ENCODE assay signal across 21 mouse cellular contexts in genomic region chr17:80151353-80151752, GRCm38 (mm10). TPM values are rescaled to one million over a fixed set of nuclear protein-coding genes. Genes with fewer than 3 reads are reported as not detected.
A peak's percentile ranks its signal among the peaks of the same experiment; 100 is the strongest.
DNase-seq lines count a peak whose midpoint lies in the region; ATAC-seq lines count a peak whose summit lies in the region.
"Had no signal": no experiment of that assay in that cellular context is flagged by ENCODE, and none has a peak within 500 bp of the region (broad histone marks: within the 10 kb centered on the region; RNA-seq: fewer than 3 reads in every experiment).

No protein-coding gene starts in this region.

- WGBS in liver, embryonic 16.5 days (ENCODE audit: insufficient replicate concordance) = 45% methylated on average over 5 of the region's 5 CpGs
- 39% methylated on average over 5 of the region's 5 CpGs for WGBS in liver, embryonic 11.5 days
- WGBS in embryonic facial prominence, embryonic 11.5 days = 26% methylated on average over 5 of the region's 5 CpGs
- WGBS in stomach, embryonic 16.5 days = 31% methylated on average over 5 of the region's 5 CpGs
- 19% methylated on average over 5 of the region's 5 CpGs for WGBS in midbrain, embryonic 10.5 days

- H3K27ac ChIP-seq in liver, embryonic 16.5 days (ENCODE audit: low read length) = no peak overlapping the region
- no peak overlapping the region for H3K27ac ChIP-seq in liver, embryonic 11.5 days (ENCODE audit: low read depth, low read length)
- no peak overlapping the region for H3K27ac ChIP-seq in embryonic facial prominence, embryonic 11.5 days (replicated peaks; ENCODE audit: low read depth, low read length)
- H3K27ac ChIP-seq in stomach, embryonic 16.5 days (ENCODE audit: low read length) = peak overlapping the region; percentile 76
- no peak overlapping the region for H3K27ac ChIP-seq in midbrain, embryonic 10.5 days (replicated peaks)
- H3K27ac ChIP-seq: hindbrain, embryonic 12.5 days; limb, embryonic 12.5 days; liver, embryonic 13.5 days; lung, embryonic 15.5 days had no signal

- ATAC-seq in liver, embryonic 16.5 days (ENCODE audit: low read depth) = peak; percentile 24; the same call in 1 of the 2 replicates
- ATAC-seq in liver, embryonic 11.5 days (replicated peaks; ENCODE audit: low FRiP score) = no peak
- ATAC-seq in embryonic facial prominence, embryonic 11.5 days (replicated peaks; ENCODE audit: insufficient number of reproducible peaks, low FRiP score, low TSS enrichment, low read depth) = no peak; the same call in 1 of the 2 replicates
- peak; percentile 84; the same call in 1 of the 2 replicates for ATAC-seq in stomach, embryonic 16.5 days (ENCODE audit: insufficient read depth, low FRiP score)
- ATAC-seq: midbrain, embryonic 16.5 days had no signal

- no peak overlapping the region for H3K9ac ChIP-seq in liver, embryonic 16.5 days (ENCODE audit: low read depth, low read length)
- H3K9ac ChIP-seq in liver, embryonic 11.5 days (ENCODE audit: low read depth, low read length) = no peak overlapping the region
- no peak overlapping the region for H3K9ac ChIP-seq in embryonic facial prominence, embryonic 11.5 days (replicated peaks; ENCODE audit: low read length)
- H3K9ac ChIP-seq in stomach, embryonic 16.5 days (ENCODE audit: low read length) = no peak overlapping the region
- H3K9ac ChIP-seq: hindbrain, embryonic 12.5 days; limb, embryonic 12.5 days; liver, embryonic 13.5 days; lung, embryonic 15.5 days had no signal

- H3K27me3 ChIP-seq in liver, embryonic 16.5 days (ENCODE audit: control insufficient read depth, insufficient read depth, low read depth, low read length) = no peaks in the 10 kb centered on the region
- no peaks in the 10 kb centered on the region for H3K27me3 ChIP-seq in liver, embryonic 11.5 days (replicated peaks; ENCODE audit: control insufficient read depth, insufficient read depth, low read length)
- no peaks in the 10 kb centered on the region for H3K27me3 ChIP-seq in embryonic facial prominence, embryonic 11.5 days (ENCODE audit: control insufficient read depth, insufficient read depth, low read length)
- no peaks in the 10 kb centered on the region for H3K27me3 ChIP-seq in stomach, embryonic 16.5 days (ENCODE audit: control insufficient read depth, insufficient read depth, low read length)
- H3K27me3 ChIP-seq in midbrain, embryonic 10.5 days (ENCODE audit: low read depth, poor library complexity, severe bottlenecking) = no peaks in the 10 kb centered on the region
- H3K27me3 ChIP-seq: hindbrain, embryonic 12.5 days; limb, embryonic 12.5 days; liver, embryonic 13.5 days; lung, embryonic 15.5 days had no signal

- H3K9me3 ChIP-seq in liver, embryonic 16.5 days (replicated peaks; ENCODE audit: control insufficient read depth, low read length) = no peaks in the 10 kb centered on the region
- H3K9me3 ChIP-seq in liver, embryonic 11.5 days (ENCODE audit: control insufficient read depth, low read length) = no peaks in the 10 kb centered on the region
- H3K9me3 ChIP-seq in embryonic facial prominence, embryonic 11.5 days (replicated peaks; ENCODE audit: control insufficient read depth, low read length) = no peaks in the 10 kb centered on the region
- H3K9me3 ChIP-seq in stomach, embryonic 16.5 days (replicated peaks; ENCODE audit: control insufficient read depth, low read length) = no peaks in the 10 kb centered on the region
- H3K9me3 ChIP-seq in midbrain, embryonic 10.5 days (replicated peaks) = no peaks in the 10 kb centered on the region
- H3K9me3 ChIP-seq: hindbrain, embryonic 12.5 days; limb, embryonic 12.5 days; liver, embryonic 13.5 days; lung, embryonic 15.5 days had no signal

- no peak for DNase-seq in liver, embryonic 11.5 days (ENCODE audit: low spot score)
- peak; percentile 43 for DNase-seq in embryonic facial prominence, embryonic 11.5 days (ENCODE audit: low spot score)
- DNase-seq in induced T-regulatory cell, adult 2 months (ENCODE audit: low read depth) = peak; percentile 45
- no peak for DNase-seq in midbrain, embryonic 10.5 days (ENCODE audit: low spot score)
- no peak for DNase-seq in spleen, postnatal 36 days (ENCODE audit: low spot score in 2 of 2)
- DNase-seq in urinary bladder, adult 2 months (ENCODE audit: low spot score) = no peak
- DNase-seq: adrenal gland, postnatal 36 days; cerebellum, adult 11 months; cerebellum, postnatal 14 days; gastrocnemius, postnatal 36 days; kidney, postnatal 36 days; liver, embryonic 13.5 days; lung, postnatal 36 days; right cerebral cortex, postnatal 4 days; thymus, postnatal 36 days had no signal

- no peak overlapping the region for H3K4me3 ChIP-seq in liver, embryonic 16.5 days (ENCODE audit: low read depth, low read length)
- H3K4me3 ChIP-seq in liver, embryonic 11.5 days (ENCODE audit: low read depth, low read length) = no peak overlapping the region
- H3K4me3 ChIP-seq in embryonic facial prominence, embryonic 11.5 days (ENCODE audit: low read depth, low read length) = no peak overlapping the region
- no peak overlapping the region for H3K4me3 ChIP-seq in stomach, embryonic 16.5 days (replicated peaks; ENCODE audit: low read length)
- no peak overlapping the region for H3K4me3 ChIP-seq in midbrain, embryonic 10.5 days
- H3K4me3 ChIP-seq: hindbrain, embryonic 12.5 days; limb, embryonic 12.5 days; liver, embryonic 13.5 days; lung, embryonic 15.5 days had no signal

- H3K4me1 ChIP-seq in liver, embryonic 16.5 days (ENCODE audit: control insufficient read depth, low read depth, low read length) = no peaks in the 10 kb centered on the region
- H3K4me1 ChIP-seq in liver, embryonic 11.5 days (replicated peaks; ENCODE audit: control insufficient read depth, insufficient read depth, low read length) = peaks cover 3% of the 10 kb centered on the region; the same call in 1 of the 2 replicates
- no peaks in the 10 kb centered on the region for H3K4me1 ChIP-seq in embryonic facial prominence, embryonic 11.5 days (ENCODE audit: control insufficient read depth, insufficient read depth, low read length)
- H3K4me1 ChIP-seq in stomach, embryonic 16.5 days (ENCODE audit: control insufficient read depth, insufficient read depth, low read length) = 0 out of 2 replicates have a peak, but pooled peaks cover 3% of the 10 kb centered on the region
- peaks cover 21% of the 10 kb centered on the region for H3K4me1 ChIP-seq in midbrain, embryonic 10.5 days
- H3K4me1 ChIP-seq: limb, embryonic 12.5 days had no signal

- H3K36me3 ChIP-seq in liver, embryonic 16.5 days (ENCODE audit: control insufficient read depth, insufficient read depth) = no peaks in the 10 kb centered on the region
- no peaks in the 10 kb centered on the region for H3K36me3 ChIP-seq in liver, embryonic 11.5 days (ENCODE audit: control insufficient read depth, insufficient read depth, low read length)
- H3K36me3 ChIP-seq in embryonic facial prominence, embryonic 11.5 days (replicated peaks; ENCODE audit: control insufficient read depth, insufficient read depth, low read depth, low read length) = no peaks in the 10 kb centered on the region
- no peaks in the 10 kb centered on the region for H3K36me3 ChIP-seq in stomach, embryonic 16.5 days (ENCODE audit: control insufficient read depth, insufficient read depth, low read length)
- no peaks in the 10 kb centered on the region for H3K36me3 ChIP-seq in midbrain, embryonic 10.5 days
- H3K36me3 ChIP-seq: hindbrain, embryonic 12.5 days; limb, embryonic 12.5 days; liver, embryonic 13.5 days; lung, embryonic 15.5 days had no signal

- no peak overlapping the region for H3K4me2 ChIP-seq in liver, embryonic 16.5 days (ENCODE audit: low read depth, low read length)
- no peak overlapping the region for H3K4me2 ChIP-seq in liver, embryonic 11.5 days
- no peak overlapping the region for H3K4me2 ChIP-seq in embryonic facial prominence, embryonic 11.5 days (ENCODE audit: low read depth, low read length)
- H3K4me2 ChIP-seq in stomach, embryonic 16.5 days (ENCODE audit: low read depth, low read length) = peak overlapping the region; percentile 10; the same call in 1 of the 2 replicates
- H3K4me2 ChIP-seq: hindbrain, embryonic 12.5 days; limb, embryonic 12.5 days; liver, embryonic 13.5 days; lung, embryonic 15.5 days had no signal

RNA-seq across cellular contexts. Expression of gene Galm, which starts 24.1 kb away (rescaled TPM):
- polyA plus RNA-seq in liver, embryonic 16.5 days (2015; fragmentation: Nextera tagmentation; extraction: Ambion mirVana) = 40.1 and 42.9 TPM in 2 replicates
- polyA plus RNA-seq in liver, embryonic 11.5 days (2014; fragmentation: Nextera tagmentation; extraction: Ambion mirVana) = 16.7 and 18.7 TPM in 2 replicates
- polyA plus RNA-seq in embryonic facial prominence, embryonic 11.5 days (2014; fragmentation: Nextera tagmentation; extraction: Ambion mirVana) = 22.3 and 26.1 TPM in 2 replicates
- 34.3 and 35.1 TPM in 2 replicates for polyA plus RNA-seq in stomach, embryonic 16.5 days (2015; fragmentation: Nextera tagmentation; extraction: Ambion mirVana)
- polyA plus RNA-seq in midbrain, embryonic 10.5 days (2016; fragmentation: Nextera tagmentation; extraction: Ambion mirVana) = 8.1 and 9.9 TPM in 2 replicates
- 10.7 and 12.7 TPM in 2 replicates for polyA plus RNA-seq in urinary bladder, adult 2 months (2012; rRNA removed)

RNA-seq across cellular contexts. Expression of gene Srsf7, which starts 55.8 kb away (rescaled TPM):
- 178 and 195 TPM in 2 replicates for polyA plus RNA-seq in liver, embryonic 16.5 days (2015; fragmentation: Nextera tagmentation; extraction: Ambion mirVana)
- 649 and 673 TPM in 2 replicates for polyA plus RNA-seq in liver, embryonic 11.5 days (2014; fragmentation: Nextera tagmentation; extraction: Ambion mirVana)
- 972 and 1,051 TPM in 2 replicates for polyA plus RNA-seq in embryonic facial prominence, embryonic 11.5 days (2014; fragmentation: Nextera tagmentation; extraction: Ambion mirVana)
- polyA plus RNA-seq in stomach, embryonic 16.5 days (2015; fragmentation: Nextera tagmentation; extraction: Ambion mirVana) = 461 and 480 TPM in 2 replicates
- polyA plus RNA-seq in midbrain, embryonic 10.5 days (2016; fragmentation: Nextera tagmentation; extraction: Ambion mirVana) = 795 and 858 TPM in 2 replicates
- 133 and 176 TPM in 2 replicates for polyA plus RNA-seq in urinary bladder, adult 2 months (2012; rRNA removed)

RNA-seq across cellular contexts. Expression of gene Ttc39d, which starts 55.9 kb away (rescaled TPM):
- not detected in 2 replicates for polyA plus RNA-seq in liver, embryonic 16.5 days (2015; fragmentation: Nextera tagmentation; extraction: Ambion mirVana)
- polyA plus RNA-seq in liver, embryonic 11.5 days (2014; fragmentation: Nextera tagmentation; extraction: Ambion mirVana) = not detected in 2 replicates
- 0.14 TPM in 1 of 2 replicates, not detected in the other for polyA plus RNA-seq in embryonic facial prominence, embryonic 11.5 days (2014; fragmentation: Nextera tagmentation; extraction: Ambion mirVana)
- polyA plus RNA-seq in stomach, embryonic 16.5 days (2015; fragmentation: Nextera tagmentation; extraction: Ambion mirVana) = 0.10 TPM in 1 of 2 replicates, not detected in the other
- 0.06 and 0.19 TPM in 2 replicates for polyA plus RNA-seq in midbrain, embryonic 10.5 days (2016; fragmentation: Nextera tagmentation; extraction: Ambion mirVana)
- 0.09 TPM in 1 of 2 replicates, not detected in the other for polyA plus RNA-seq in urinary bladder, adult 2 months (2012; rRNA removed)
- polyA plus RNA-seq: limb, embryonic 12.5 days; liver, embryonic 13.5 days had no signal

Comparison
In these comparisons a context has a peak if more than half of its experiments do, and no peak if none do; other contexts are left out.
1. ATAC-seq: peak in liver, embryonic 16.5 days (single experiment) and stomach, embryonic 16.5 days (single experiment); none in liver, embryonic 11.5 days (single experiment) and embryonic facial prominence, embryonic 11.5 days (single experiment).
2. DNase-seq: peak in embryonic facial prominence, embryonic 11.5 days (single experiment) and induced T-regulatory cell, adult 2 months (single experiment); none in liver, embryonic 11.5 days (single experiment), midbrain, embryonic 10.5 days (single experiment), spleen, postnatal 36 days (0 of 2) and urinary bladder, adult 2 months (single experiment).